Mouse (Mus musculus) gastrocnemius, postnatal 14 days (tissue): ENCODE data around the gene Golgb1. TPM values are rescaled to one million over a fixed set of nuclear protein-coding genes. Genes with fewer than 3 reads are reported as not detected.

Experiments used
- DNase-seq: peaks from one replicate; pipeline ENCODE4 v3.0.0; 2021; ENCODE audit warnings: mixed read lengths
- intact Hi-C: fragments of 180-260 bp; cut with DNase I; formaldehyde crosslinking; loops from one replicate; pipeline ENCODE4 v1.15.1; 2025; ENCODE audit warnings: low total_unique reads
- total RNA-seq, 2 experiments: library from RNA; stranded (reverse); gene quantifications; 2 replicates each; pipeline ENCODE4 v1.2.3; 2021

Golgb1 gene
- total RNA-seq, 2 experiments from 2014 or later = 19.4 to 21.8 TPM

DNA sequence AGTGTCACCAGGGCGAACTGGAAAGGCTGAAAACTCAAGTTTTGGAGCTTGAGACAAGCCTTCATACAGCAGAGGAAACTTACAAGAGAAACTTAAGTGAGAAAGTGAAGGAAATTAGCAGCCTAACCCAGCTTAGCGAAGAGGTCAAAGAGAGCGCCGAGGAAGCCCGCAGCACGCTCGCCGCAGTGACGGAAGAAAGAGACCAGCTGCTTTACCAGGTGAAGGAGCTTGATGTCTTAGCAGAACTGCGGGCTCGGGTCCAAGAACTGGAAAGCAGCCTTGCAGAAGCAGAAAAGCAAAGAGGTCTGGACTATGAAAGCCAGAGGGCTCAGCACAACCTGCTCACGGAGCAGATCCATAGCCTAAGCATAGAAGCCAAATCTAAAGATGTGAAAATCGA, 37.4 kb downstream of the Golgb1 start:
- intact Hi-C loops = no loop called here
- no peak for DNase-seq

- DNase-seq = no peak
- intact Hi-C loops = no loop called here
These were observed 39.3 kb downstream of the Golgb1 start for GRCm38 (mm10) chr16:36914195-36914594.

DNA sequence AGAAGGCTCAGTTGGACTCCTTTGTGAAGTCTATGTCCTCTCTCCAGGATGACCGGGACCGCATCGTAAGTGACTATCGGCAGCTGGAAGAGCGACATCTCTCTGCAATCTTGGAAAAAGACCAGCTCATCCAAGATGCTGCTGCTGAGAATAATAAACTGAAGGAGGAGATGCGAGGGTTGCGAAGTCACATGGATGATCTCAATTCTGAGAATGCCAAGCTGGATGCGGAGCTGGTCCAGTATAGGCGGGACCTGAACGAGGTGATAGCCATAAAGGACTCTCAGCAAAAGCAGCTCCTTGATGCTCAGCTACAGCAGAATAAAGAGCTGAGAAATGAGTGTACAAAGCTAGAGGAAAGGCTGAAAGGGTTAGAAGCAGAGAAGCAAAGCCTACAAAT, 43.6 kb downstream of the Golgb1 start:
- DNase-seq = no peak
- intact Hi-C loops = no loop called here

DNA sequence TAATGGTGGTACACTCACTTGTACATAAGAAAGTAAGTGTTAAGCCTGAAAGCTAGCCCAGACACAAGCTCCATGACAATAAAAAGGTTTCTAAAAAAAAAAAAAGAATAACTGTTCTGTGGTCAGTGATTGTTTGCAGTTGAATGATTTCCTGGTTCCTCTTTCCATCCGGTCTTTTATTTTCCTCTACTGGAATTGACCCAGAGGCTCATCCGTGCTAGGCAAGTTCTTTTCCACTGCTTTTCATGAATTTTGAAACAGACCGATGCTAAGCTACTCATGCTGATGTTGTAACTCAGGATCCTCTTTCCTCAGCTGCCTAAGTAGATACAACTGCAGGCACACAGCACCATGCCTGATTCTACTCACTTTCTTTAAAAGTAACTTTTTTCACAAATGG, 45.5 kb downstream of the Golgb1 start:
- no peak for DNase-seq
- intact Hi-C loops = no loop called here

DNA sequence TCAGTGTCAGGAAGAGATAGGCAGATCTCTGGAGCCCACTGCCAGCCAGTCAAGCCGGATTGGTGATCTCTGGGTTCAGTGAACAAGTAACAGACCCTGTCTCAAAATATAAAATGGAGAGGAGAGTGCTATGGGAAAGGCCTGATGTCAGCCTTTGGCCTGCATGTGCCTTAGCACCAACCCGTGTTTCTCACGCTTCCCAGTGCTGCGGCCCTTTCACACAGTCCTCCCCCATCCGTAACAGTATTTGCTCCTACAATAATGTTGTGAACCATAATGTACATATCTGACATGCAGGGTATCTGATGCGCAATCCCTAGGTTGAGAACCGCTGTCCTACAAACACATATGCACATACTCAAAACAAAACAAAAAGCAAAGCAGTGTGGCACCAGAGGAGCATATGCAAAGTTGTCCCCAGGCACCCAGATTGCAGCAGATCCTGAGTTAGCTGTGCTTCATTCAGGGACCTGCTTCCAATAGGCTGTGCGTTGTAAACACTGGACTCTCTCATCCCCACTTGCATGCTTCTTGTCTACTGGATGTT, 46.2 kb downstream of the Golgb1 start:
- DNase-seq = no peak
- intact Hi-C loops = no loop called here

DNA sequence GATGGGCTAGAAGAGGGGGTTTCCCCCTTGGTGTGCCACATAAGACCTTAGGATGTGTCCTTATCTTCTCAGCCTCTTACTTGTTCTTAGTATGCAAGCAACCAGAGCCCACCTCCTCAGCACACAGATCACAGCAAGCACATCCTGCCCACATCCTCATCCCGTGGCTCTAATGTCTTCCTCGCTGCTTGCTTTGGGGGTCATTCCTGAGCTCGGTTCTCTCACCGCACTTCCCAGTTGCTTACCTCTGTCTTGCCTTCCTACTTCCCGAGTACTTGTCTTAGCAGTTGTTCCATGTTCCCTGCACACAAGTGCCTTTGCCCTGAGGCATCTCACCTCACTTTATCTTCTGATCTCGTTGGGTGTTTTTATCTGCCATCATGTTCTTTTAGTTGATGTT, 47.0 kb downstream of the Golgb1 start:
- intact Hi-C loops = no loop called here
- no peak for DNase-seq

DNA sequence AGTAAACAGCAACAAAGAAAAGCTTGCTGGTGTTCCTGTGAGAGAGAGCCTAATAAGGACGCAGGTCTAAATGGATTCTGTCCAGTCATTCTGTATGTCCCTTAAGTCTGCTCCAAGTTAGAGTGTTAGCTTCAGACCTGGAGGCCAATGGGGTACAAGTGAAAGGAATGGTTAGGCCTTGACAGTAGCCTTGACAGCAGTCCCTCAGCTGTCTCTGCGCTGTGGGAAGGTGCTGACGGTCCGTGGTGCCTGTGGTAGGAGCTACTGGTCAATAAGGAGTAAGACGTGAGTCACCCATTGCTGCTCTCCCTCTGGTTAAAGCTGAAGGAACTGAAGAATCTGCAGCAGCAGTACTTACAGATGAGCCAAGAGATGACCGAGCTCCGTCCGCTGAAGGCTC, 49.4 kb downstream of the Golgb1 start:
- intact Hi-C loops = no loop called here
- no peak for DNase-seq

- DNase-seq = no peak
- intact Hi-C loops = no loop called here
These were observed 50.4 kb downstream of the Golgb1 start for GRCm38 (mm10) chr16:36925351-36925750.

DNA sequence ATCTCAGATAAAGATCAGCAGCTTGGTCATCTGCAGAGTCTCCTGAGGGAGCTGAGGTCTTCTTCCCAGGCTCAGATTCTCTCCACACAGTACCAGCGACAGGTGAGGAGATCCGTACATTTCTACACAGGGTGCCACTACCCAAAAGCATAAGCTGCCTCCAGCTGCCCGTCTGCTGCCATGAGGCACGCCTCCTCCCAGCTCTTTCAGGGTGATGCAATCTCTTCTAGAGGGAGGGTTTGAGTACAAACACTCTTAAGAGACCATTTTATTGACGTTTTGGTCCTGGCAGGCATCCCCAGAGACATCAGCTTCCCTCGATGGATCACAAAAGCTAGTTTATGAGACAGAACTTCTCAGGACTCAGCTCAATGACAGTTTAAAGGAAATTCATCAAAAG, 50.9 kb downstream of the Golgb1 start:
- intact Hi-C loops = no loop called here
- no peak for DNase-seq

GRCm38 (mm10) chr16:36926514-36927447, 51.8 kb downstream of the Golgb1 start:
- intact Hi-C loops = no loop called here
- DNase-seq = no peak

- no peak for DNase-seq
- intact Hi-C loops = no loop called here
These were observed 52.7 kb downstream of the Golgb1 start for GRCm38 (mm10) chr16:36927495-36928105.

DNA sequence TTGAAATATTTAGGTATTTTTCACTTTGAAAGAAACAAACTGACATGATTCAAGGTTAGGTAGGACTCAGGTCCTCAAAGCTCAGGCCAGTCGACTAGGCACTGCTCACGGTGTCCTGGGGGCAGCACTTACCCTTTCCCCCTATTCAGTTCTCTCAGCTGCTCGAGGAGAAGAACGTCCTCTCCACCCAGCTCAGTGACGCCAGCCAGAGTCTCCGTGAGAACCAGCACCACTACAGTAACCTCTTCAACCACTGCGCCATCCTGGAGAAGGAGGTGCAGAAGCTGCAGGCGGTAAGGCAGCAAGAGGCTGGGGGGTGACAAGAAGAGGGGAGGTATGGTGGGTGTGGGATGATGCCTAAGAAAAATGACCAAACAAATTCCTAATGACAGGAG, 53.2 kb downstream of the Golgb1 start:
- DNase-seq = no peak
- intact Hi-C loops = no loop called here

GRCm38 (mm10) chr16:36929216-36929615, 54.3 kb downstream of the Golgb1 start:
- no peak for DNase-seq
- intact Hi-C loops = no loop called here

GRCm38 (mm10) chr16:36930231-36931136, 55.5 kb downstream of the Golgb1 start:
- intact Hi-C loops = no loop called here

DNA sequence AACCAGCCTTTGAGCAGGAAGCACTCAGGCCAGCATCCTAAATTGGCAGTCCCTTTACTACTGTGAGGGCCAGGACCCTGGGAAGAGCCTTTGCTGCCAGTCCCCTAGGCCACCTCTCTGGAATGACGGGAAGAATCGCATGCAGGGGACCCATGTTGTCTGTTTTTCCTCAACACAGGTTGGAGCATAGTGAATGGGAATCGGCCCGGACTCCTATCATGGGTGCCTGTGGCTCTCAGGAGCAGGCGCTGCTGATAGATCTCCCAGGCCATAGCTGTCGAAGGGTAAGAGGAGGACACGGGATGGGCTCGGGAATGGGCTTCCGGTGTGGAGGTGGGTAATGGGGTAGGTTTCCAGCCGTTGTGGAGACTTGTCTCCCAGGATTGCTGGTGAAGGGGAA, 56.4 kb downstream of the Golgb1 start:
- intact Hi-C loops = no loop called here

More at GRCm38 (mm10) chr16:36930231-36931136, 55.5 kb downstream of the Golgb1 start:
- no peak for DNase-seq

DNA sequence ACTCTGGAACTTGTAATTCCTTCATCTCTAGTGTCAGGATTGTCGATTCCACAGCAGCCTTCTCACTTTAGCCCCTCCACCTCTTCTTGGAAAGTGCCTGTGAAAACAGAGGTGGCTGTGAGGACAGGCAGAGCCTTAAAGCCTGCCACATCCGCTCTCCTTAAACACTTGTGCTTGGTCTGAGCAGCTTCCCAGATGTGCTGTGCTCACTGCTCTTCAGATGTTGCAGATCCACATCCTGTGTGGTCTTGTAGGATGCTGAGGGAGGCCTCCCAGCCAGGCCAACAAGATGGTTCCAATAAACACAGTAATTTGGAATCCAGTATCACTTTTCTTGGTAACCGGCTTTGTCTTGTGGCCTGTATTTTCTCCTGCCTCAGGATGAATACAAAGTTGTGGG, 57.0 kb downstream of the Golgb1 start:
- DNase-seq = no peak
- intact Hi-C loops = no loop called here

More for the DNA sequence above, 56.4 kb downstream of the Golgb1 start:
- DNase-seq = no peak

DNA sequence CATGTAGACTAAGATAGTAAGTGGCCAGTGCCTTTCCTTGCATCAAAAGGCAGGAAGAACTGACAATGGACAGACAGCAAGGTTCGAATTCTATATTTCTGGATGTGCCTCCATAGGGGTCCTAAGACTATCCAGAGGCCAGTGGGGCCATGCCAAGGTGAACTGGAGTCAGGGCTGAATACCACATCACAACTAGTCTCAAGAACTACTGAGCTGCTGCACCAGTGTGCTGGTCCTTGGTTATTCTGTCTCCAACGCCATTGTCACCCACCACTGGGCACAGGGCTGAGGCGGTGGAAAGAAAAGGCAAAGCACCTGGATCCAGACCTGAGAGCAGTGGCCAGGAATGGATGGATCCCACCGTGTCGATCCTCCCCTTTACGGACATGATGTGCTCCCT, 57.6 kb downstream of the Golgb1 start:
- no peak for DNase-seq
- intact Hi-C loops = no loop called here

DNA sequence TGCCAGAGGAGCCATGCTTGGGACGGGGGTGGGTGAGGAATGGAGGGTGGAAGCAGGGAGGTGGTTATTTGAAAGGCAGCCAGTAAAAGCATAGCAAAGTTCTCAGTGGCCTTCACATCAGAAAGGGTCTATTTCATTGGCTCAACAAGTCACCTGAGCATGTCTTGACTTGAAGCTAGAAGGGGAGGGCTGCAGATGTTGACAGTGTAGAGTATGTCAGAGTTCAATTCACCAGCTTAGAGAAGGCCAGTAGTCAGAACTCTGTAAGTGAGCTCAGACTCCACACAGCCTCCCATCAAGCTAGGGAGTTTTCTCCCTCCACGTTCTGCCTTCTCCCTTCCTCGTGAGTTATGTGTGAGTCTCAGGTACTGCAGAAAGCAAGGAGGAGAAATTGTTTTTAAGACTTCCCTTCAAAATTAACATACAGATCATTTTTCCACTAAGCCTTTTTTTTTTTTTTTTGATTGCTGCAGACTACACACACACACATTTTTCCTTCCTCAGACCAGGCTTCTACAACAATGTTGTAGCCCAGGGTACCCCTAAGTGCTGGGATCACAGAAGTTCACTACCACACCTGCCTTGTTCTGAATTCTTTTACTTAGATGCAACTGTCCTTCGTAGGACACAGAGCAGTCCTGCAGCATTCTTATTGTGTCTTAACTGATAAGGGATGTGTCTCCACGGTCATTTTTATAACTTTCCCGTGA, 59.3 kb downstream of the Golgb1 start:
- no peak for DNase-seq
- intact Hi-C loops = no loop called here
